Mouse (Mus musculus) testis, adult 2 months (tissue): ENCODE data around the gene Slc38a1. TPM values are rescaled to one million over a fixed set of nuclear protein-coding genes. Genes with fewer than 3 reads are reported as not detected.
"Not testable (repeated sequence)": the region's sequence is repeated elsewhere in the genome, so short reads cannot be mapped to it uniquely, and the experiment has no call there.

Experiments used
- H3K27ac ChIP-seq: fragments of 200-500 bp; 2 replicates; pipeline ENCODE4 v1.5.1; 2012; ENCODE audit warnings: low read depth, low read length; ENCODE audit not compliant: control insufficient read depth, insufficient read depth
- H3K27me3 ChIP-seq: fragments of 200-500 bp; 2 replicates; pipeline ENCODE4 v1.6.1; 2012; ENCODE audit warnings: mild to moderate bottlenecking, low read length, moderate library complexity; ENCODE audit not compliant: control insufficient read depth, insufficient read depth
- H3K36me3 ChIP-seq: fragments of 200-500 bp; 2 replicates; pipeline ENCODE4 v1.6.1; 2012; ENCODE audit warnings: mild to moderate bottlenecking, low read length; ENCODE audit not compliant: control insufficient read depth, insufficient read depth
- H3K4me1 ChIP-seq: fragments of 200-500 bp; 2 replicates; pipeline ENCODE4 v1.6.1; 2012; ENCODE audit warnings: low read length; ENCODE audit not compliant: control insufficient read depth, insufficient read depth
- H3K4me3 ChIP-seq: fragments of 200-500 bp; 2 replicates; pipeline ENCODE4 v1.5.1; 2012; ENCODE audit warnings: low read depth, mild to moderate bottlenecking, low read length, moderate library complexity, mixed read lengths; ENCODE audit not compliant: control insufficient read depth
- CTCF ChIP-seq: fragments of 200-500 bp; IDR thresholded peaks from 2 replicates; pipeline ENCODE4 v1.5.1; 2012; ENCODE audit warnings: low read depth, mild to moderate bottlenecking, inconsistent platforms, low read length, moderate library complexity; ENCODE audit not compliant: control insufficient read depth, insufficient read depth, insufficient replicate concordance
- POLR2A ChIP-seq: fragments of 200-500 bp; IDR thresholded peaks from 2 replicates; pipeline ENCODE4 v1.6.1; 2012; ENCODE audit warnings: low read depth, mild to moderate bottlenecking, inconsistent platforms, low read length, moderate library complexity; ENCODE audit not compliant: control insufficient read depth
- polyA plus RNA-seq: library from polyadenylated mRNA; depleted of rRNA; stranded (reverse); fragments of >200 nt; gene quantifications from 2 replicates; pipeline ENCODE4 v1.2.3, GENCODE M21; 2012

Gene Slc38a1
- polyA plus RNA-seq, 1 experiment, result 2.1 TPM

DNA sequence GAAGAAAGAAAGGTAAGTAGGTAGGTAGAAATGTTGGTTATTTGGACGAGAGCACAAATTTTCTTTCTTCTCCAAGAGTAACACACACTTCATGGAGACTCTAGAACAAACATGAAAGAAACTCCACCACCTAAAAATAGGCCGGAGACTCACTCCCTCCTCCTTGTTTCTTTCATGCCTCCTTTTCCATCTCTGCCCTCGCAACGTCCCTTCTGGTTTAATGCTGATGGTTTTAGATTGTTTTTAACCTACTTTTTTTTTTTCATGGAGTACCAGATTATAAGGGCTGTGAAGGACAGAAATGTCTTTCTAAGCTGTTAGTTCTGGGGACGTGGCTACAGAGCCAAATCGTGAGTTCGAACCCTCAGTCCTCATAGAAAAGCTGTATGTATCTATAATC is 14.5 kb downstream of the Slc38a1 start:
- H3K27me3 ChIP-seq, result no peaks in the 10 kb centered on the region
- no peak overlapping the region for H3K4me3 ChIP-seq
- no peak for TF ChIP-seq CTCF
- TF ChIP-seq POLR2A, result no peak
- H3K4me1 ChIP-seq, result no peaks in the 10 kb centered on the region
- no peaks in the 10 kb centered on the region for H3K36me3 ChIP-seq
- no peak overlapping the region for H3K27ac ChIP-seq

DNA sequence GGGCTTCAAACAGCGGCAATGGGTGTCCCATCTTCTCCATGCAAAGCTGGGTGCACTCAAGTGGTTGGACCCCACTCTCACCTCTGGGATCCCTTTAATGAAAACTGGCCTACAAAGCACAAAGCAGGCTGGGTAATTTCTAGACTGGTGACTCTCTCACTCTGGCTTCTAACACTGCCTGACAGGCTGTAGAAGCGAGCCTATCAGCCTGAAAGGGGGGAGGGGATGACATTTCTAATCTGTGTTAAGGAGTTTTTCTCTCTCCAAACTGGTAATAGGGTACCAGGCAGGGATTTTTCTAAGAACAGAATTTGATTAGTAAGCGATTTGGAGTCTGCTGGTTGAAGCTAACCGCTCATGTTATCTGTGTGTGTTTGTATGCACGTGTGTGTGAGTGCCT is 15.8 kb downstream of the Slc38a1 start:
- no peak overlapping the region for H3K27ac ChIP-seq
- no peak for TF ChIP-seq CTCF
- no peak for TF ChIP-seq POLR2A
- H3K27me3 ChIP-seq, result no peaks in the 10 kb centered on the region
- H3K4me3 ChIP-seq, result no peak overlapping the region
- H3K4me1 ChIP-seq, result no peaks in the 10 kb centered on the region
- H3K36me3 ChIP-seq, result no peaks in the 10 kb centered on the region

DNA sequence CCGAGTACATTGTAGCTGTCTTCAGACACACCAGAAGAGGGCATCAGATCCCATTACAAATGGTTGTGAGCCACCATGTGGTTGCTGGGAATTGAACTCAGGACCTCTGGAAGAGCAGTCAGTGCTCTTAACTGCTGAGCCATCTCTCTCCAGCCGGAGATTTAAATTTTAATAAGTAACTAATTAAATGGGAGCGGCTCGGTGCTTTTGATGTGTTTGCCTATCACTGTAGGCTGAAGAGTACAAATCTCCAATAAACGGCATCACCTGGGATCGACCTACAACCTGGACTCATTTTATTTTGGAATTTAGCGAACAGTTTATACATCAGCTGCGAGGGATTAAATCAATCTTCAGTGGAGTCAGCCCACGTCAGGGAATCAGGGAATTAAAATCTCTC is 17.7 kb downstream of the Slc38a1 start:
- not testable (repeated sequence) for H3K4me1 ChIP-seq, H3K27ac ChIP-seq, H3K27me3 ChIP-seq, H3K36me3 ChIP-seq, H3K4me3 ChIP-seq

DNA sequence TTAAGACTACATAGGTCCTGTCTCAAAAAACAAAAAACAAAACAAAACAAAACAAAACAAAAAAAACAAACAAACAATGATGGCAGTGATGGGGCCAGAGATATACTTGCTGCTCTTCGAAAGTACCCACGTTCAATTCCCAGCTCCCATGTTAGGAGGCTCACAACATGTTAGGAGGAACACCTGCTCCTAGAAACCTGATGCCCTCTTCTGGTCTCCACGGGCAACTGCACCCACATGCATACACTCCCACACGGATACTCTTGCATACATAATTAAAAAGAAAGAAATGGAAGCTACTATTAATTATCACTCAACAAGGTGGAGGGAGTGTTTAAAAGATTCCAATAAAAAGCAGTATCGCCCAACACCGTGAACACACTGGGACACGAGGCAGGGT is 20.3 kb downstream of the Slc38a1 start:
- no peaks in the 10 kb centered on the region for H3K36me3 ChIP-seq

DNA sequence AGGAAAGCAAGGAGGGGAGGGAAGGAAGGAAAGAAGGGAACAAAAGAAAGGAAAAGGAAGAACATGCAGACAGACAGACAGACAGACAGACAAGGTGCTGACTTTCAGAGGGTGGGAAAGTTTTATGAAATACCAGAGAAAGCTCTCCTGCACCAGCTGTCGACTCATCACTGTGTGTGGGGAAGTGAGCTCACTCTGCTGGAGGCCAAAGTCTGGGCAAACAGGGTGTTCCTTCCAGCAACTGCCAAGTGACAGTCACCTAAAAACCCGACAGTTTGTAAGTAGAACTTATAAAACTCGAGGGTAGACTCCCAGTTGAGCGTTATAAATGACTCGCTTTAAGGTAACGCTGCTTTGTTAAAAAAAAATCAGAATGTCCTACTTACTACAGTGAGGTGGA is 21.0 kb downstream of the Slc38a1 start:
- Histone ChIP-seq H3K27ac (no peak overlapping the region), H3K4me1 (no peaks in the 10 kb centered on the region), H3K4me3 (no peak overlapping the region), H3K27me3 (no peaks in the 10 kb centered on the region), H3K36me3 (no peaks in the 10 kb centered on the region)
- TF ChIP-seq POLR2A (no peak), CTCF (no peak)

More for the DNA sequence above, 20.3 kb downstream of the Slc38a1 start:
- H3K4me1 ChIP-seq, result no peaks in the 10 kb centered on the region
- TF ChIP-seq POLR2A, result no peak
- no peak; the same call in 1 of the 2 replicates for TF ChIP-seq CTCF
- H3K27me3 ChIP-seq, result no peaks in the 10 kb centered on the region
- no peak overlapping the region for H3K4me3 ChIP-seq
- no peak overlapping the region for H3K27ac ChIP-seq

DNA sequence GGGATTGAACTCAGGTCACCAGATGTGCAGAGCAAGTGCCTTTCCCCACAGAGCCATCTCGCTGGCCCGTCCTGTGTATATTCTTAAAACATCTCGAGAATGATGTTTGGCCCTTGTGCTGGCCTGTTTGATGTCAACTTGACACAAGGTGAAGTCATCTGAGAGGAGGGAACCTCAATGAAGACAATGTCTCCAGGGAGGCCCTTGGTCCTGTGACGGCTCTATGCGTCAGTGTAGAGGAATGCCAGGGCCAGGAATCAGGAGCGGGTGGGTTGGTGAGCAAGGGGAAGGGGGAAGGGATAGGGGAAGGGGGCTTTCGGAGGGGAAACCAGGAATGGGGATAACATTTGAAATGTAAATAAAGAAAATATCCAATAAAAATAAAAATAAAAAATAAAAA is 25.2 kb downstream of the Slc38a1 start:
- Histone ChIP-seq H3K4me1 (no peaks in the 10 kb centered on the region), H3K36me3 (no peaks in the 10 kb centered on the region), H3K27me3 (no peaks in the 10 kb centered on the region), H3K27ac (no peak overlapping the region), H3K4me3 (no peak overlapping the region)
- TF ChIP-seq CTCF (no peak), POLR2A (no peak)

DNA sequence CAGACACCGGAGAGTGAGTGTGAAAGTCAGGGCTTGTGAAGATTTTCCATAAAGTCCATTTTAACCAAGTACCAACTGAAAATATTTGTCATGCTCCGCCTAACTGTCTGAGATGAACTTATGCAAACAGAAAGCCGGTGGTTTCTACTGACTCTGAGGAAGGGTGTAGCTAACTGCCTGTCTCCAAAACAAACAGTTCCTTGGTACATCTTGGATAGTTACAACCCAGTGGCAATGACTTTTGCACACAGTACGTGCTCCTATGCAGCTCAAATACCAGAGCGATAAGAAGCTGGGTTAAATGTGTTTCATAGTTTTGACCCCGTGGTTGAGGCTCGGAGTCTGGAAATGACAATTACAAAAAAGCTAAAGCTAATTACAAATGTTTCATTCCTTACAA is 34.0 kb downstream of the Slc38a1 start:
- no peaks in the 10 kb centered on the region for H3K27me3 ChIP-seq
- H3K27ac ChIP-seq, result no peak overlapping the region
- TF ChIP-seq POLR2A (no peak), CTCF (no peak)
- H3K4me1 ChIP-seq, result no peaks in the 10 kb centered on the region; the same call in 1 of the 2 replicates
- H3K36me3 ChIP-seq, result no peaks in the 10 kb centered on the region
- no peak overlapping the region for H3K4me3 ChIP-seq

DNA sequence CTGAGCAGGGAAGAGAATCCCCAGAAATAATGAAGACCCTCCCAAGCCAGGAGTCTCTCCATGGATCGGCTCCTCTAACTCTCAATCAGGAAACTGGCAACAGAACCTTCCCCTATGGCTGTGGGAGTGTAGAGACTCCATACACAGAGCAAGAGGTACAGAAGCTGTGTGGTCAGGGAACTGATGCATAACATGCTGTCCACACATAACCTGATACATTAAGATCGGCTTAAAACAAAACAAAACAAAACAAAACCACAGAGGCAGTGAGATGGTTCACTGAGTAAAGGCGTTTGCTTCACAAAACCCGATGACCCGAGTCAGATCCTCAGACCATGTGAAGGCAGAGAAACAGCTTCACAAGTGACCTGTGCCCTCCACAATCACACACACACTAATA is 35.3 kb downstream of the Slc38a1 start:
- Histone ChIP-seq H3K27me3 (no peaks in the 10 kb centered on the region), H3K36me3 (no peaks in the 10 kb centered on the region), H3K4me3 (no peak overlapping the region), H3K4me1 (no peaks in the 10 kb centered on the region; the same call in 1 of the 2 replicates), H3K27ac (no peak overlapping the region)
- TF ChIP-seq CTCF (no peak), POLR2A (no peak)
